Mouse (Mus musculus) intestine, embryonic 14.5 days (tissue): ENCODE results near the gene Gm12185. TPM values are rescaled to one million over a fixed set of nuclear protein-coding genes. Genes with fewer than 3 reads are reported as not detected.
"Not testable (repeated sequence)": the region's sequence is repeated elsewhere in the genome, so short reads cannot be mapped to it uniquely, and the experiment has no call there.

Source experiments
- ATAC-seq: fragments of 200-750 bp; cut with Nextera tagmentation; replicated peaks from 2 replicates; pipeline ENCODE4 v1.8.0; 2017; ENCODE audit warnings: low read depth, moderate number of reproducible peaks, moderate TSS enrichment, moderate library complexity; ENCODE audit not compliant: low FRiP score, low TSS enrichment
- DNase-seq: peaks from one replicate; pipeline ENCODE4 v3.0.0-alpha.2; 2018; ENCODE audit warnings: low spot score
- H3K27ac ChIP-seq: fragments of 300-500 bp; sonication (generic); 2 replicates; pipeline ENCODE4 v1.5.1; 2014; ENCODE audit warnings: low read depth, mild to moderate bottlenecking, control low read depth
- H3K27me3 ChIP-seq: fragments of 300-500 bp; sonication (generic); replicated peaks from 2 replicates; pipeline ENCODE4 v1.6.1; 2014; ENCODE audit warnings: low read length, control low read depth; ENCODE audit not compliant: control insufficient read depth, insufficient read depth
- H3K36me3 ChIP-seq: fragments of 300-500 bp; sonication (generic); 2 replicates; pipeline ENCODE4 v1.6.1; 2014; ENCODE audit warnings: low read length, control low read depth; ENCODE audit not compliant: control insufficient read depth, insufficient read depth
- H3K4me1 ChIP-seq: fragments of 300-500 bp; sonication (generic); replicated peaks from 2 replicates; pipeline ENCODE4 v1.6.1; 2014; ENCODE audit warnings: low read length, control low read depth, mixed read lengths; ENCODE audit not compliant: control insufficient read depth, insufficient read depth
- H3K4me2 ChIP-seq: fragments of 300-500 bp; sonication (generic); 2 replicates; pipeline ENCODE4 v1.6.1; 2014; ENCODE audit warnings: low read length
- H3K4me3 ChIP-seq: fragments of 300-500 bp; sonication (generic); 2 replicates; pipeline ENCODE4 v1.5.1; 2014; ENCODE audit warnings: low read depth, low read length, control low read depth, mixed read lengths
- H3K9ac ChIP-seq: fragments of 300-500 bp; sonication (generic); 2 replicates; pipeline ENCODE4 v1.6.1; 2014; ENCODE audit warnings: mild to moderate bottlenecking, low read length
- H3K9me3 ChIP-seq: fragments of 300-500 bp; sonication (generic); 2 replicates; pipeline ENCODE4 v1.6.1; 2016; ENCODE audit warnings: low read length, control low read depth; ENCODE audit not compliant: control insufficient read depth
- WGBS: fragments of 180-500 bp; shearing (Covaris S2); extraction: QIAGEN DNeasy Blood & Tissue Kit; methylation state at CpG from one replicate; pipeline ENCODE4 v1.1.7; 2014; 5-methylcytosine and 5-hydroxymethylcytosine counted together
- polyA plus RNA-seq: library from polyadenylated mRNA; unstranded; fragments of >200 nt; fragmentation: Nextera tagmentation; extraction: Ambion mirVana; gene quantifications from 2 replicates; pipeline ENCODE4 v1.2.1, GENCODE M21; 2014

The Gm12185 gene
- polyA plus RNA-seq: 0.07 TPM in 1 of 2 replicates, not detected in the other

DNA sequence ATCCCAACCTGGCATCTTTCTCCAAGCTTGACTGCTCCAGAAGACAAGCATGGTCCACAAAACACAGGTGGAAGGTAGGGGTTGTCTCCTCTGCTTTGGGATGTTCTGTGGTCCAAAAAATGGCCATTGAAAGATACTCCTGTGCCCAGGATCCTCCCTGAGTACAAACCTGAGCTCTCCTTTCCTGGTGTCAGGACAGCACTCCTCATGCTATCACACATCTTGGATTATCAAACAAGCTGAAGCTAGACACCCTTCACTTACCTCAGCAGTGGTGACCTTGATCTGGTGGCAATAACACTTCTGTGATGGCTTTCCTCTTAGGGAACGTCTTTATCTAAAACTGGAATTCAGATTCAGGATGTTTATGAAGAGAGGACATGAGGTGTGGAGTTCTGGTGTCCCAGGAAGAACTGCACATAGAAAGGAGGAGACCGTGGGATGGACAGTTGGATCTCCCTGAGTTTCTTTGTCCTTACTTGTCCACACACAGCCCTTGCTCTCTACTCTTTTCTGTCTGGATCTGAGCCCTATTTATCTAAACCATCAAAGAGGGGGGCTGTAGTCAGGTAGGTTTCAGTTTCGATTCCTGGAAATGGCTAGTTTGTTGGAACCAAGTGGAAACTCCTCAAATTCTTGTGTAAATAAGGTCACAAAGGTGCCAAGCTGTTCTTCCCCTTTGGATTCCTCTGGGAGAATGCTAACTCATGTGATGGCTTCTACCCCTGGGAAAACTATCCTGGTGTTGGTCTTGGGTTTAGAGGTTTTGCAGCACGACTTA lies at the start of gene Gm12185:
Gene Gm12185 (minus strand): TSS at position 487 of the 781 bp plus-strand sequence.
- not testable (repeated sequence) for H3K36me3 ChIP-seq, H3K4me3 ChIP-seq, DNase-seq, H3K27ac ChIP-seq, H3K9me3 ChIP-seq, H3K9ac ChIP-seq, H3K4me2 ChIP-seq, ATAC-seq, H3K4me1 ChIP-seq, H3K27me3 ChIP-seq
- 50% methylated on average over 4 of the region's 4 CpGs for WGBS

DNA sequence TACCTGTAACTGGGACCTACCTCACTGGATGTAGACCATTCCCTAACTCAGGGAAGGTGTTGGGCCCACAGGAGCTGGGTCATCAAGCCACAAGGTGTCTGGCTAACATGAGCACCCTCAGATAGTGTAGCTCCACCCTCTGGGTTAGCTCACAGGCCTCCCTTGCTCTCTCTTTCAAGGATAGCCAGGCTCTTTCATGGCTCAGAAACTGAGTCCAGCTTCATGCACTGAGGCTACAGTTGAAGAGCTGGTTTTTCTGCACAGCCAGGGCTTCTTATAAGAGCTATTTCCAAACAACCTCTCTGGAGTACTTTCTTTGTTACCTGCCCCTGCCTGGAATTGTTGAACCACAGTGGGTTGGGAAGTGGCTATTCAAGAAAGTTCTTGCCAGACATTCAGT lies 20.0 kb upstream of the Gm12185 start:
- H3K36me3 ChIP-seq, H3K4me3 ChIP-seq, H3K4me2 ChIP-seq, DNase-seq, H3K9ac ChIP-seq, ATAC-seq, H3K9me3 ChIP-seq, H3K4me1 ChIP-seq, H3K27me3 ChIP-seq, H3K27ac ChIP-seq: not testable (repeated sequence)

DNA sequence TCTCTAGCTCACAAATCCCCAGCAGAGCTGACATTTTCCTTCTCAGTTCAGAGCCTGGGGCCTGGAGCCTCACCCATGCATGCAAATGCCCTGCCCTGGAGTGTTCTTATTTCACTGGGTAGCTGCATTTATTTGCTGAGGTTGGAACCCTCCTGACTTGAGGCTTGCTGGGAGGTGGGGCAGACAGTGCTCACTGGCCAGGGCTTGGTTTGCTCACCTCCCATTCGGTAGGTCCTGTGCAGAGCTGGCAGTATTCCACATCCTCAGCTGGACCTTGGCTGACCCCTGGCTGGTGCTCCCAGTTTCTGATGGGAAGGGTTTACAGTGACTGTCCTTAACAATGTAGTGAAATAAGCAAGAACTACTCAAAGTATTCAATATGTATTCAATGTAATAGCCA lies 14.8 kb upstream of the Gm12185 start:
- H3K4me1 ChIP-seq, H3K4me2 ChIP-seq, ATAC-seq, H3K4me3 ChIP-seq, H3K9me3 ChIP-seq, DNase-seq, H3K9ac ChIP-seq, H3K27me3 ChIP-seq, H3K27ac ChIP-seq, H3K36me3 ChIP-seq: not testable (repeated sequence)
- WGBS: 0% methylated on average over 1 of the region's 1 CpGs

DNA sequence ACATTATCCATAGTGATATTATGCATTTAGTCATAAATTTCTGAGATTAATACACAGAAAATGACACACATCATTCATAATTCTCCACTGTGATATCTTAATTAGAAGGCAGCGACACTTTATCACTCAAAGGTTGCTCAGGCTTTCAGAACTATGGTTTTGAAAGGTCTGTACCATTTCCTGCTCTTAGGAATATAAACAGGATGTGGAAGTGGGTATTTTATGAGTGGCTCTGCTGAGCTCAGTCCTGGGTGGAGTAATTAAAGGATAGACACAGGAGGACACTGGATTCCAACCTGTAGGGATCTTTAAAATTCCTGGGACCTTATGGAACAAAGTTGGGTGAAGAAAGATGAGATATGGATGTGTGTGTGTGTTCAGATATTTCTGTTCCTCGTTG lies 14.3 kb upstream of the Gm12185 start:
- H3K4me2 ChIP-seq, H3K27me3 ChIP-seq, H3K9ac ChIP-seq, H3K4me3 ChIP-seq, H3K27ac ChIP-seq, H3K36me3 ChIP-seq, DNase-seq, H3K9me3 ChIP-seq, H3K4me1 ChIP-seq, ATAC-seq: not testable (repeated sequence)
- 42% methylated on average over 2 of the region's 2 CpGs for WGBS

DNA sequence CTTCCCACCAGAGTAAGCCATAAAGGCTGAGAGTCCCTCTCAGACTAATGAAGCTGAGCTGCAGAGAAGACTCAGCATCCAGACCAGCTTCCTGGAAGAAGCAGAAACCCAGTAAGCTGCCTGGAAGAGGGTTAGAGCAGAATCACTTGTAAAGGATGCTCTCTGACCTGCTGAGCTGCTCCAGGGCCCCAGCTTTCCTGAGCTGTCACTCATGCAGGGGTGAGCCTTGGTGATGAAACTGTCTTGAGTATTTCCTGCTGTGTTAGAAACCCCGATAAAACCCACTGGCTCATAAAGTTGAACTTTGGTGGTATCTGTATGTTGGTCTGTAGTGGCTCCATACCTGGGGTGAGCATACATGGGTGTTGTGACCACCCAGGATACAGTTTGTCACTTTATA lies 8.4 kb upstream of the Gm12185 start:
- 79% methylated on average over 1 of the region's 1 CpGs for WGBS
- DNase-seq, H3K9me3 ChIP-seq, H3K4me1 ChIP-seq, ATAC-seq, H3K36me3 ChIP-seq, H3K4me3 ChIP-seq, H3K27ac ChIP-seq, H3K27me3 ChIP-seq, H3K9ac ChIP-seq, H3K4me2 ChIP-seq: not testable (repeated sequence)

DNA sequence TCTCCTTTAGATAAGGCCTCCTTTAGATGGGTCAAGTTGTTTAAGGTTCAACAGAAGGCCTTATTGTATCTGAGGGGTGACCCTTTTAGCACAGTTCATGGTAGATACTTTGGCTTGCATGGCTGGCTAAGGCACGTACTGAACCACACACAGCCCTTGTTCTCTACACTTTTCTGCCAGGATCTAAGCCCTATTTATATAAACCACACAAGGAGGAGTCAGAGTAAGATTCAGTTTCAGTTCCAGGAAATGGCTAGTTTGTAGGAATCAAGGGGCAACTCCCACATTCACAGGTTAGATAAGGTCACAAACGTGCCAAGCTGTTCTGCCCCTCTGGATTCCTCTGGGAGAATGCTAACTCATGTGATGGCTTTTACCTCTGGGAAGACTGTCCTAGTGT lies 2.0 kb upstream of the Gm12185 start, which contains the start of gene Tgtp1:
Gene Tgtp1 (minus strand): TSS at position 155 of the 400 bp plus-strand sequence.
- H3K27ac ChIP-seq, H3K27me3 ChIP-seq, H3K9me3 ChIP-seq, H3K4me1 ChIP-seq, ATAC-seq, DNase-seq, H3K4me2 ChIP-seq, H3K36me3 ChIP-seq, H3K9ac ChIP-seq, H3K4me3 ChIP-seq: not testable (repeated sequence)
- WGBS: 27% methylated on average over 2 of the region's 2 CpGs

DNA sequence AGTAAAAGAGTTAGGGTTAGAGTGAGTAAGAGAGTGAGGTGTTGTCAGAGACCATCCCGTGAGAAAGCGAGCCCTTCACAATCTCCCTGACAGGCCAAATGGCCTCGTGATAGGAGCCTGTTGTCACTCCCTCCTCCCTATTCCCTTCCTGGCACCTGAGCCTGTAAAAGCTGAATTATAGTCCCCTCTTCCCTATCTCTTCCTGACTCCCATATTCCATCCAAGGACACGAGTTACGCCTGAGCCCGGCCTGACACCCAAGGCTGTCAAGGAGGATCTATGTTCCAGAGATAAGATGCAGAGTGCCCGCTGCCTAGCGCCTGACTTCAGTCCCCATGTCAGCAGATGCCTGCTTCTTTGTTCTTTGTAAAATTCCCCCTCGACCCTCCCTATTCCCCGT lies 1.3 kb upstream of the Gm12185 start:
- 40% methylated on average over 9 of the region's 10 CpGs for WGBS
- not testable (repeated sequence) for DNase-seq, H3K4me2 ChIP-seq

DNA sequence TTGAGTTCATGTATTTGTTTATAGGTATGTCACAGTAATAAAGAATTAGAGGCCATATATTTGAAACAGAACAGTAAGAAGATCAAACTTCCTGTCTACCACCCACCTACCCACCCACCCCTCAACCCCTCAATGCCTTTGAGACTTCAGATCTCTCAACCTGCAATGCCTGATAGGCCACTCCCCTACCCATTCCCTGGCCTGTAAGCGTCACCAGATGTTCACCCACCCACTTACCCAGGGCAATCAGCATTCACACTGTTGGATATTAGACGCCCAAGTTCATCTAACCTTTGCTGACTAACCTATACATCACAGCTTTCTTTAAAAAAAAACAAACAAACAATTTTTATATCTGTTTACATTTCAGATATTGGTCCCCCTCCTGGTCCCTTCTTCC lies 2.0 kb downstream of the Gm12185 start:
- not testable (repeated sequence) for ATAC-seq, H3K36me3 ChIP-seq, H3K4me3 ChIP-seq, H3K27me3 ChIP-seq, H3K9ac ChIP-seq, H3K4me1 ChIP-seq, H3K4me2 ChIP-seq, DNase-seq, H3K27ac ChIP-seq, H3K9me3 ChIP-seq
- WGBS: 59% methylated on average over 1 of the region's 2 CpGs

More for the DNA sequence above, 1.3 kb upstream of the Gm12185 start:
- H3K4me1 ChIP-seq, H3K27me3 ChIP-seq, H3K9ac ChIP-seq, H3K9me3 ChIP-seq, H3K36me3 ChIP-seq, H3K4me3 ChIP-seq, H3K27ac ChIP-seq, ATAC-seq: not testable (repeated sequence)

DNA sequence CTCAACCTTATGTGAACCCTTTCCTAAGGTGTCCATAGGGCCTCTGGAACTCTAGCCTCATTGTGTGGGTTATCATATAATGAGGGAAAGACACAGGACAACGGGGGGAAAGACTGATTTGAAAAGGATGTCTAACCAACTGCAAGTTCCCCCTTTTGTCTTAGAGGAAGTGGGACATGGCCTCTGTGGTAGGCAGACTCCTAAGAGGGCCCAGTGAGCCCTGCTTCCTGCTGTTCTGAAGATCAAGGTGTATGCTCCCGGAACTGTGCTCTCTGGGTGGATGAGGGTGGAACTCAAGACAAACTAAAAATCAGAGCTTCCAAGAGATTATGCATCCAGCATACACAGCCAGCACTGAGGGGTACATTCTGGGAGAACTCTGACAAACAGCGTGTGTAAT lies 3.8 kb downstream of the Gm12185 start:
- H3K36me3 ChIP-seq, DNase-seq: not testable (repeated sequence)
- WGBS: 80% methylated on average over 2 of the region's 3 CpGs

More for the DNA sequence above, 3.8 kb downstream of the Gm12185 start:
- H3K27ac ChIP-seq, H3K9me3 ChIP-seq, H3K4me3 ChIP-seq, H3K9ac ChIP-seq, H3K4me2 ChIP-seq, H3K27me3 ChIP-seq, ATAC-seq, H3K4me1 ChIP-seq: not testable (repeated sequence)
